Mouse (Mus musculus): ENCODE data around the gene Palm2.

- TF ChIP-seq POLR2A (IDR thresholded peaks at IDR 0.05; ENCODE audit: insufficient read length, low read depth) (no peak), MYOD1 (IDR thresholded peaks at IDR 0.05; ENCODE audit: control insufficient read depth in 1 of 3, insufficient read length in 2 of 3, low read depth in 2 of 3) (no peak), SRF (IDR thresholded peaks at IDR 0.05; ENCODE audit: control insufficient read depth, insufficient read length, low read depth) (no peak)
Measured at GRCm38 (mm10) chr4:57672541-57672940, 238.5 kb downstream of the Palm2 start.

Data from myocyte (in vitro differentiated cells).